In genomic region chr12:44925901-44926300, GRCm38 (mm10) we compare ENCODE assay signal across 15 mouse cellular contexts.
"Had no signal": no experiment of that assay in that cellular context is flagged by ENCODE, and none has a peak within 500 bp of the region (broad histone marks: within the 10 kb centered on the region; RNA-seq: fewer than 3 reads in every experiment).

No protein-coding gene starts in this region.

- ATAC-seq: lung, postnatal 0 days; midbrain, embryonic 15.5 days had no signal

- H3K27ac ChIP-seq: limb, embryonic 13.5 days; liver, embryonic 15.5 days; midbrain, embryonic 10.5 days; midbrain, embryonic 15.5 days; neural tube, embryonic 13.5 days had no signal

- H3K27me3 ChIP-seq: limb, embryonic 13.5 days; liver, embryonic 15.5 days; midbrain, embryonic 15.5 days had no signal

- H3K36me3 ChIP-seq: limb, embryonic 13.5 days; liver, embryonic 15.5 days; midbrain, embryonic 10.5 days; midbrain, embryonic 15.5 days; neural tube, embryonic 13.5 days had no signal

- DNase-seq: kidney, adult 9 months; kidney, postnatal 10 days; left cerebral cortex, postnatal 4 days; lung, adult 2 months; lung, postnatal 36 days; retina, postnatal 1 day; right cerebral cortex, postnatal 4 days; spleen, adult 18-20 months; thymus, postnatal 36 days had no signal

- H3K4me1 ChIP-seq: liver, embryonic 15.5 days; midbrain, embryonic 15.5 days had no signal

- H3K4me3 ChIP-seq: limb, embryonic 13.5 days; liver, embryonic 15.5 days; midbrain, embryonic 10.5 days; midbrain, embryonic 15.5 days; neural tube, embryonic 13.5 days had no signal

- H3K9me3 ChIP-seq: limb, embryonic 13.5 days; liver, embryonic 15.5 days; midbrain, embryonic 10.5 days; midbrain, embryonic 15.5 days; neural tube, embryonic 13.5 days had no signal

- H3K4me2 ChIP-seq: limb, embryonic 13.5 days; liver, embryonic 15.5 days; midbrain, embryonic 15.5 days; neural tube, embryonic 13.5 days had no signal

- H3K9ac ChIP-seq: limb, embryonic 13.5 days; liver, embryonic 15.5 days; midbrain, embryonic 15.5 days; neural tube, embryonic 13.5 days had no signal
